Mouse (Mus musculus) 416B (cell line): ENCODE measurements around the gene Dhrs9.
"Not testable (repeated sequence)": the region's sequence is repeated elsewhere in the genome, so short reads cannot be mapped to it uniquely, and the experiment has no call there.

Experiments
- DNase-seq: peaks from one replicate; pipeline ENCODE4 v3.0.0; 2011; ENCODE audit warnings: low read depth

Dhrs9 gene

GRCm38 (mm10) chr2:69380281-69380680, at the start of gene Dhrs9:
Gene Dhrs9 (plus strand): TSS chr2:69380445.
- DNase-seq: peak; percentile 99

GRCm38 (mm10) chr2:69331523-69331922, 48.7 kb upstream of the Dhrs9 start:
- DNase-seq: not testable (repeated sequence)

GRCm38 (mm10) chr2:69341506-69341905, 38.7 kb upstream of the Dhrs9 start:
- no peak for DNase-seq

- no peak for DNase-seq
Measured at GRCm38 (mm10) chr2:69342496-69343221, 37.6 kb upstream of the Dhrs9 start, which contains the start of gene Abcb11. Gene Abcb11 (minus strand): TSS chr2:69342616.

- not testable (repeated sequence) for DNase-seq
Measured at GRCm38 (mm10) chr2:69355402-69355801, 24.8 kb upstream of the Dhrs9 start.

- peak; percentile 72 for DNase-seq
Measured at GRCm38 (mm10) chr2:69364831-69365230, 15.4 kb upstream of the Dhrs9 start.

GRCm38 (mm10) chr2:69365275-69365674, 15.0 kb upstream of the Dhrs9 start:
- no peak for DNase-seq

- DNase-seq: peak; percentile 61
Measured at GRCm38 (mm10) chr2:69376780-69377179, 3.5 kb upstream of the Dhrs9 start.

- DNase-seq: no peak
Measured at GRCm38 (mm10) chr2:69379801-69380200, 444 bp upstream of the Dhrs9 start.

GRCm38 (mm10) chr2:69381740-69382139, 1.5 kb downstream of the Dhrs9 start:
- peak; percentile 66 for DNase-seq

- peak; percentile 37 for DNase-seq
Measured at GRCm38 (mm10) chr2:69382838-69383237, 2.6 kb downstream of the Dhrs9 start.

GRCm38 (mm10) chr2:69386118-69386871, 6.0 kb downstream of the Dhrs9 start:
- DNase-seq: no peak

GRCm38 (mm10) chr2:69393947-69394346, 13.7 kb downstream of the Dhrs9 start:
- DNase-seq: no peak

GRCm38 (mm10) chr2:69395597-69396248, 15.5 kb downstream of the Dhrs9 start:
- no peak for DNase-seq

GRCm38 (mm10) chr2:69396760-69397435, 16.7 kb downstream of the Dhrs9 start:
- no peak for DNase-seq

- DNase-seq: peak; percentile 88
Measured at GRCm38 (mm10) chr2:69400866-69401604, 20.8 kb downstream of the Dhrs9 start.

GRCm38 (mm10) chr2:69401891-69402290, 21.6 kb downstream of the Dhrs9 start:
- DNase-seq: no peak

GRCm38 (mm10) chr2:69402309-69402708, 22.1 kb downstream of the Dhrs9 start:
- DNase-seq: no peak

- DNase-seq: peak; percentile 84
Measured at GRCm38 (mm10) chr2:69405692-69406091, 25.4 kb downstream of the Dhrs9 start.

- peak; percentile 53 for DNase-seq
Measured at GRCm38 (mm10) chr2:69414539-69414938, 34.3 kb downstream of the Dhrs9 start.

- DNase-seq: peak; percentile 96
Measured at GRCm38 (mm10) chr2:69415070-69415469, 34.8 kb downstream of the Dhrs9 start.
